Mouse (Mus musculus) heart, adult 2 months (tissue): ENCODE results near the gene Plekhj1.

Experiments used
- CTCF ChIP-seq: fragments of 200-600 bp; IDR thresholded peaks from 2 replicates; pipeline ENCODE4 v1.8.1; 2022; ENCODE audit warnings: antibody characterized with exemption, mild to moderate bottlenecking, moderate library complexity
- EP300 ChIP-seq: fragments of 200-500 bp; IDR thresholded peaks from 2 replicates; pipeline ENCODE4 v1.6.1; 2011; ENCODE audit warnings: low read depth, low read length, control low read depth; ENCODE audit not compliant: insufficient read depth
- POLR2A ChIP-seq: fragments of 200-500 bp; IDR thresholded peaks from 2 replicates; pipeline ENCODE4 v1.6.1; 2011; ENCODE audit warnings: mild to moderate bottlenecking, low read depth, low read length, control low read depth; ENCODE audit not compliant: insufficient read depth

- TF ChIP-seq EP300, result no peak
- TF ChIP-seq CTCF, result no peak
- TF ChIP-seq POLR2A, result no peak
Measured at GRCm38 (mm10) chr10:80779565-80779964, 18.9 kb downstream of the Plekhj1 start.
